Mouse (Mus musculus): Measurements from ENCODE around the gene Rps3a1. TPM values are rescaled to one million over a fixed set of nuclear protein-coding genes. Genes with fewer than 3 reads are reported as not detected.
A peak's percentile ranks its signal among the peaks of the same experiment; 100 is the strongest.
"Not testable (repeated sequence)": the region's sequence is repeated elsewhere in the genome, so short reads cannot be mapped to it uniquely, and the experiment has no call there.

Rps3a1 gene
- total RNA-seq, 2 experiments from 2014 or later, result 462 to 476 TPM

GRCm38 (mm10) chr3:86116951-86117350 is 25.6 kb downstream of the Rps3a1 start:
- no peak for DNase-seq (ENCODE audit: low spot score in 2 of 2)

GRCm38 (mm10) chr3:86114659-86115338 is 27.7 kb downstream of the Rps3a1 start:
- DNase-seq (ENCODE audit: low spot score in 2 of 2), result peak in 1 of 2 experiments; percentile 13

GRCm38 (mm10) chr3:86112766-86113165 is 29.7 kb downstream of the Rps3a1 start:
- DNase-seq (ENCODE audit: low spot score in 2 of 2), result no peak

GRCm38 (mm10) chr3:86110077-86110476 is 32.4 kb downstream of the Rps3a1 start:
- no peak for DNase-seq (ENCODE audit: low spot score in 2 of 2)

- no peak for DNase-seq (ENCODE audit: low spot score in 2 of 2)
Measured at GRCm38 (mm10) chr3:86109099-86109498, 33.4 kb downstream of the Rps3a1 start.

GRCm38 (mm10) chr3:86108576-86108975 is 33.9 kb downstream of the Rps3a1 start:
- no peak for DNase-seq (ENCODE audit: low spot score in 2 of 2)

- DNase-seq (ENCODE audit: low spot score in 2 of 2), result no peak
Measured at GRCm38 (mm10) chr3:86107637-86108539, 34.6 kb downstream of the Rps3a1 start.

- DNase-seq (ENCODE audit: low spot score in 2 of 2), result no peak
Measured at GRCm38 (mm10) chr3:86106086-86106632, 36.3 kb downstream of the Rps3a1 start.

- no peak for DNase-seq (ENCODE audit: low spot score in 2 of 2)
Measured at GRCm38 (mm10) chr3:86104909-86105308, 37.6 kb downstream of the Rps3a1 start.

GRCm38 (mm10) chr3:86104433-86104832 is 38.1 kb downstream of the Rps3a1 start:
- not testable (repeated sequence) for DNase-seq (ENCODE audit: low spot score in 2 of 2)

GRCm38 (mm10) chr3:86103449-86104291 is 38.8 kb downstream of the Rps3a1 start:
- DNase-seq (ENCODE audit: low spot score in 2 of 2), result no peak

- DNase-seq (ENCODE audit: low spot score in 2 of 2), result no peak
Measured at GRCm38 (mm10) chr3:86101956-86102355, 40.5 kb downstream of the Rps3a1 start.

- DNase-seq (ENCODE audit: low spot score in 2 of 2), result no peak
Measured at GRCm38 (mm10) chr3:86093907-86094306, 48.6 kb downstream of the Rps3a1 start.

GRCm38 (mm10) chr3:86093213-86093845 is 49.2 kb downstream of the Rps3a1 start:
- DNase-seq (ENCODE audit: low spot score in 2 of 2), result no peak

Other genes starting within 250 kb of the Rps3a1 start
- gene Sh3d19, start 171.6 kb downstream of the Rps3a1 start, total RNA-seq (2021), result 10 to 100 TPM; 41.7 to 51.6 TPM
- not detected for gene Prss48, start 140.2 kb downstream of the Rps3a1 start, total RNA-seq (2021)
- 10 to 100 TPM; 21.3 TPM for gene Lrba, start 82.0 kb upstream of the Rps3a1 start, total RNA-seq (2021)

All from layer of hippocampus, postnatal 10 days (tissue).